Mouse (Mus musculus): Measurements from ENCODE around the gene Cacna2d4. TPM values are rescaled to one million over a fixed set of nuclear protein-coding genes. Genes with fewer than 3 reads are reported as not detected.

The Cacna2d4 gene
- polyA plus RNA-seq, 1 experiment, result 4.5 TPM

GRCm38 (mm10) chr6:119314751-119315476, 78.6 kb downstream of the Cacna2d4 start:
- H3K4me1 ChIP-seq (ENCODE audit: control insufficient read depth, insufficient read depth, insufficient read length), result no peaks in the 10 kb centered on the region
- no peak overlapping the region for H3K27ac ChIP-seq (ENCODE audit: insufficient read depth, low read length)
- H3K27me3 ChIP-seq (ENCODE audit: control insufficient read depth, insufficient read depth, low read length), result no peaks in the 10 kb centered on the region
- DNase-seq (ENCODE audit: low read depth in 1 of 2, low spot score in 2 of 2), result no peak
- H3K36me3 ChIP-seq (ENCODE audit: control insufficient read depth, insufficient read depth, low read length), result no peaks in the 10 kb centered on the region
- 43% methylated on average over 7 of the region's 7 CpGs for WGBS
- TF ChIP-seq POLR2A (IDR thresholded peaks at IDR 0.05; ENCODE audit: low read depth, low read length), result no peak
- no peak overlapping the region for H3K4me3 ChIP-seq (ENCODE audit: extremely low read depth, insufficient read depth, insufficient read length)

DNA sequence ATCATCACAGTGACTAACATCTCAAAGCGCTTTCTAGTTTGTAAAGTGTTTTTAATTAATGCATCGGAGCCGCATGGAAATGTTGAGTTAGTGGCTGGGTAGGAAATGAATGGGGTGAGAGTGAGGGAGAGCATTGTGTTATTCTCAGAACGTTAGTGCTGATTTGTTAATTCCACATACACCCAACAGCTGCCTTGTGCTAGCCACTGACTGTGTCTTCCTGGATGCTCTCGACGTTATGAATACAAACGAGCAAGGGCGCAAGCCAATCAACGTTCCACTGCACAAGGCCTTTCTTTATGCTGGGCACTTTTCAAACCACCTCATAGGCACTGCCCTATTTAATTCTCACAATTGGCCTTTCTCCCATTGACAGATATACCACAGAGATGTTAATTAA, 82.4 kb downstream of the Cacna2d4 start:
- H3K4me3 ChIP-seq (ENCODE audit: extremely low read depth, insufficient read depth, insufficient read length), result no peak overlapping the region
- no peaks in the 10 kb centered on the region for H3K36me3 ChIP-seq (ENCODE audit: control insufficient read depth, insufficient read depth, low read length)
- no peaks in the 10 kb centered on the region for H3K27me3 ChIP-seq (ENCODE audit: control insufficient read depth, insufficient read depth, low read length)
- no peak overlapping the region for H3K27ac ChIP-seq (ENCODE audit: insufficient read depth, low read length)
- 93% methylated on average over 9 of the region's 9 CpGs for WGBS
- no peaks in the 10 kb centered on the region for H3K4me1 ChIP-seq (ENCODE audit: control insufficient read depth, insufficient read depth, insufficient read length)
- no peak for TF ChIP-seq POLR2A (IDR thresholded peaks at IDR 0.05; ENCODE audit: low read depth, low read length)
- TF ChIP-seq CTCF (IDR thresholded peaks at IDR 0.05; ENCODE audit: extremely low read depth, insufficient read depth, insufficient read length, insufficient replicate concordance), result no peak
- DNase-seq (ENCODE audit: low read depth in 1 of 2, low spot score in 2 of 2), result no peak

- H3K4me3 ChIP-seq (ENCODE audit: extremely low read depth, insufficient read depth, insufficient read length), result no peak overlapping the region
- H3K36me3 ChIP-seq (ENCODE audit: control insufficient read depth, insufficient read depth, low read length), result no peaks in the 10 kb centered on the region
- TF ChIP-seq CTCF (IDR thresholded peaks at IDR 0.05; ENCODE audit: extremely low read depth, insufficient read depth, insufficient read length, insufficient replicate concordance), result no peak
- TF ChIP-seq POLR2A (IDR thresholded peaks at IDR 0.05; ENCODE audit: low read depth, low read length), result no peak
- no peaks in the 10 kb centered on the region for H3K27me3 ChIP-seq (ENCODE audit: control insufficient read depth, insufficient read depth, low read length)
- no peaks in the 10 kb centered on the region for H3K4me1 ChIP-seq (ENCODE audit: control insufficient read depth, insufficient read depth, insufficient read length)
- WGBS, result 91% methylated on average over 2 of the region's 2 CpGs
- DNase-seq (ENCODE audit: low read depth in 1 of 2, low spot score in 2 of 2), result no peak
- no peak overlapping the region for H3K27ac ChIP-seq (ENCODE audit: insufficient read depth, low read length)
These were observed 83.0 kb downstream of the Cacna2d4 start for GRCm38 (mm10) chr6:119319358-119319757.

DNA sequence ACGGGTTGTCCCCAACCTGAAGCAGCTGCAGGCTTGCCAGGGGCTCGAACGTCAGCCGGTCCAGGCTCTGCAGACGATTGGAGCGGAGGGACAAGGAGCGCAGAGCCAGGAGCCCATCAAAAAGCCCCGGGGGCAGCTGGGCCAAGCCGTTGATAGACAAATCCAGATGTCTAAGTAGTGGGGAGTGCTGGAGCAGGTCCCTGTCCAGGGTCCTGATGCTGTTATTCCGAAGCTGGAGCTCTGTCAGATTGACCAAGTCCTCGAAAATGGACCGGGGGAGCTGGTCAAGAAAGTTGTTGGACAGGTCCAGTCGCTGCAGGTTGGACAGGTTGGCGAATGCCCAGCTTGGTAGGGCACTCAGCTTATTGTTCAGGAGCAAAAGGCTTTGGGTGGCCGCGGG, 84.2 kb downstream of the Cacna2d4 start:
- WGBS, result 51% methylated on average over 16 of the region's 16 CpGs
- TF ChIP-seq CTCF (IDR thresholded peaks at IDR 0.05; ENCODE audit: extremely low read depth, insufficient read depth, insufficient read length, insufficient replicate concordance) (no peak), POLR2A (IDR thresholded peaks at IDR 0.05; ENCODE audit: low read depth, low read length) (no peak)
- DNase-seq (ENCODE audit: low read depth in 1 of 2, low spot score in 2 of 2), result no peak

DNA sequence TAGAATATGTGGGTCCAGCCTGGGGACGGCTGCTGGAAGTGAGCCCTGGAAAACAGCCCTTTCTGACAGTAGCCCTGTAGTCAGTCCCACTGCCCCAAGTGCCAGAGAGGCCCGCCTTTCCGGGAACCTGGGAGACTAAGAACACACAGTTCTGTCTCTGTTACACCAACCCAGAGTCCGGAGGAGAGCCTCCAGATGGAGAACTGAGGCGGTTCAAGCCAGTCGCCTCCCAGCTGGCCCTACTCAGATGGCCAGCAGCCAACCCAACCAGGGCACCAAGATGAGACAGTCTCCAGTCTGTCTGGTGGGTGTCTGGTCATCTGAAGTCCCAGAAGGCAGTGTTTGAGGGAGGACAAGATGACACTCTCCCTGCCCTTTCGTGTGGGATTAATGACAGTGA, 85.4 kb downstream of the Cacna2d4 start:
- 89% methylated on average over 7 of the region's 7 CpGs for WGBS
- no peak for DNase-seq (ENCODE audit: low read depth in 1 of 2, low spot score in 2 of 2)

More for the DNA sequence above, 84.2 kb downstream of the Cacna2d4 start:
- H3K4me3 ChIP-seq (ENCODE audit: extremely low read depth, insufficient read depth, insufficient read length), result no peak overlapping the region
- no peaks in the 10 kb centered on the region for H3K27me3 ChIP-seq (ENCODE audit: control insufficient read depth, insufficient read depth, low read length)
- H3K36me3 ChIP-seq (ENCODE audit: control insufficient read depth, insufficient read depth, low read length), result no peaks in the 10 kb centered on the region
- no peaks in the 10 kb centered on the region for H3K4me1 ChIP-seq (ENCODE audit: control insufficient read depth, insufficient read depth, insufficient read length)
- no peak overlapping the region for H3K27ac ChIP-seq (ENCODE audit: insufficient read depth, low read length)

GRCm38 (mm10) chr6:119324776-119325175, 88.5 kb downstream of the Cacna2d4 start:
- WGBS, result 75% methylated on average over 10 of the region's 10 CpGs
- no peaks in the 10 kb centered on the region for H3K4me1 ChIP-seq (ENCODE audit: control insufficient read depth, insufficient read depth, insufficient read length)

More for the DNA sequence above, 85.4 kb downstream of the Cacna2d4 start:
- Histone ChIP-seq H3K27ac (ENCODE audit: insufficient read depth, low read length) (no peak overlapping the region), H3K4me1 (ENCODE audit: control insufficient read depth, insufficient read depth, insufficient read length) (no peaks in the 10 kb centered on the region), H3K4me3 (ENCODE audit: extremely low read depth, insufficient read depth, insufficient read length) (no peak overlapping the region), H3K27me3 (ENCODE audit: control insufficient read depth, insufficient read depth, low read length) (no peaks in the 10 kb centered on the region), H3K36me3 (ENCODE audit: control insufficient read depth, insufficient read depth, low read length) (no peaks in the 10 kb centered on the region)
- TF ChIP-seq CTCF (IDR thresholded peaks at IDR 0.05; ENCODE audit: extremely low read depth, insufficient read depth, insufficient read length, insufficient replicate concordance), result no peak
- TF ChIP-seq POLR2A (IDR thresholded peaks at IDR 0.05; ENCODE audit: low read depth, low read length), result no peak

GRCm38 (mm10) chr6:119325978-119326377, 89.7 kb downstream of the Cacna2d4 start:
- Histone ChIP-seq H3K36me3 (ENCODE audit: control insufficient read depth, insufficient read depth, low read length) (no peaks in the 10 kb centered on the region), H3K27me3 (ENCODE audit: control insufficient read depth, insufficient read depth, low read length) (peaks cover 2% of the 10 kb centered on the region; the same call in 1 of the 2 replicates), H3K4me1 (ENCODE audit: control insufficient read depth, insufficient read depth, insufficient read length) (no peaks in the 10 kb centered on the region), H3K4me3 (ENCODE audit: extremely low read depth, insufficient read depth, insufficient read length) (no peak overlapping the region), H3K27ac (ENCODE audit: insufficient read depth, low read length) (no peak overlapping the region)
- TF ChIP-seq CTCF (IDR thresholded peaks at IDR 0.05; ENCODE audit: extremely low read depth, insufficient read depth, insufficient read length, insufficient replicate concordance), result no peak
- WGBS, result 62% methylated on average over 6 of the region's 6 CpGs
- no peak for DNase-seq (ENCODE audit: low read depth in 1 of 2, low spot score in 2 of 2)

More at GRCm38 (mm10) chr6:119324776-119325175, 88.5 kb downstream of the Cacna2d4 start:
- DNase-seq (ENCODE audit: low read depth in 1 of 2, low spot score in 2 of 2), result no peak
- no peak for TF ChIP-seq POLR2A (IDR thresholded peaks at IDR 0.05; ENCODE audit: low read depth, low read length)
- no peak for TF ChIP-seq CTCF (IDR thresholded peaks at IDR 0.05; ENCODE audit: extremely low read depth, insufficient read depth, insufficient read length, insufficient replicate concordance)
- Histone ChIP-seq H3K4me3 (ENCODE audit: extremely low read depth, insufficient read depth, insufficient read length) (no peak overlapping the region), H3K27ac (ENCODE audit: insufficient read depth, low read length) (no peak overlapping the region), H3K36me3 (ENCODE audit: control insufficient read depth, insufficient read depth, low read length) (no peaks in the 10 kb centered on the region), H3K27me3 (ENCODE audit: control insufficient read depth, insufficient read depth, low read length) (peaks cover 2% of the 10 kb centered on the region; the same call in 1 of the 2 replicates)

Data from spleen, adult 2 months (tissue).